Mouse (Mus musculus) ovary, postnatal 14 days (tissue): ENCODE measurements around the gene Olfr804.

ENCODE experiments used
- DNase-seq: peaks from one replicate; pipeline ENCODE4 v3.0.0; 2022; ENCODE audit warnings: low spot score

Olfr804 gene

DNA sequence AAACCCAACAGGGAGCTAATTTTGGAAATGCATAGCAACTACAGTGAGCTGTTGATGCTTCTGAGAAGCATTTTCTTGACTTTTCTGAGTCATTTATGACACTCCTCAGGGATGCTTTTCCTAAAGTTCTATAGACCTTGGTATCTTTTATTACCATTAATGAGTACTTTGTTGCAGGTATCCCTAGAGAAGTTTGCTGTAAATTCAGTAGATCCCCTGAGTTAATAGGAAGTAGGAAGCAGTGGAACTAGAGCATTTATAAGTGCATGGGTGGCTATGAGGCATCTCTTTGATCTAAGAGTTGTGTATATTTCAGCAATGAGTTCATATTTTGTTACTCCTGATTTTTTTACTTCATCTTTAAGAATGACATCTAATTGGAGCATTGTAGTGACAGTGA lies at the start of gene Olfr804:
Gene Olfr804, plus strand, starts transcription at position 301 of the 400 bp plus-strand sequence.
- no peak for DNase-seq

DNA sequence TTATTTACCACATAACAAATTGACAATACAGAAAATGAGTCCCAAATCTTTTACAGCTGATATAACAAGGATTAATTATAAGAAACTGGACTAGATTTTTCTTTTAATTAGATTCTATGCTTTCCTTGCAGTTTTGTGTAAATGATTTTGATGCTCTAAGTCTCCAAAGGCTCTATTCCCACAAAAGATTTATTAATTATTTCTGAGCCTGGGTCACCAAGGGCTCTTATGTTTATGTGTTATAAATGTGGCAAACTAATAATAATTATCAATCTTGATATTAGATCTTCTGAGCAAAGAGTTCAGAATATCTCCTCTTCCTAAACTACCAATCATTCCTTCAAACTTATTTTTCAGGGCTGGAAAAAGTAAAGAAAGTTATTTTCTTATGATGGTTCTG lies 45.6 kb upstream of the Olfr804 start, which contains the start of gene Olfr800:
Gene Olfr800, plus strand, starts transcription at position 301 of the 400 bp plus-strand sequence.
- DNase-seq, result no peak

DNA sequence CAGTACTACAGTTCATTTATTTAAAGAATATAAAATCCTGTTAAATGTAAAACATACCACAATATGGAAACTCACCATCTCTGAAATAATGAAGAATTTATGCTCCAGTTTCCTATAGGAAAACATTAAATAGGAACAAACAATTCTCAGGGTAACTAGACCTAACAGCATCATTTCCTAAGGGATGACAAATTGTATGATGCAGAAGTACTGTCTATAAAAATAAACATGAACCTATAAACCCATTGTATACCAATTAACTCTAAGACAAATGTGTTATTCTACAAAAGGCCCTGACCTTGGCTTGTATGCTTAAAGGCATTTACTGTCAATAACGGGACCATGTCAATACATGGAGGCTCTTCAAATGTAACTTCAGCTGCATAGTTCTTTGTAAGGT lies 29.2 kb upstream of the Olfr804 start, which contains the start of gene Olfr801:
Gene Olfr801, minus strand, starts transcription at position 101 of the 400 bp plus-strand sequence.
- no peak for DNase-seq

DNA sequence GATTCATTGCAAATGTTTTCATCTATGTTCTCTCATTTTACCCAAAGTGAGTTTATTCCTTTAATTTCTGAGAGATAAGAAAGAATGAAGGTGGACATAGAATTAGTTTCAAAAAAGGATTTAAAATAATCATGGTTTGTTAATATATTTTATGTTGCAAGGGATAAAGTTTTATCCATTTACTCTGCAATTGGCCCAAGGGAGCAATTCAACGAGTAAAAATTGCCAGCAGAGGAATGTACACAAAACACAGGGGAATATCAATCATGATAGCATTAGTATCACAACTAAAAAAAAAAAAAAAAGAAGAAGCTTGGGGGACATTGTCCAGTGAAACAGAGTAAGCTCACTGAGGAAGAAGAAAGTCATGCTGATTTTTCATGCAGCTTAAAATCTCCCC lies 14.9 kb upstream of the Olfr804 start, which contains the start of gene Olfr802:
Gene Olfr802, minus strand, starts transcription at position 101 of the 400 bp plus-strand sequence.
- no peak for DNase-seq

DNA sequence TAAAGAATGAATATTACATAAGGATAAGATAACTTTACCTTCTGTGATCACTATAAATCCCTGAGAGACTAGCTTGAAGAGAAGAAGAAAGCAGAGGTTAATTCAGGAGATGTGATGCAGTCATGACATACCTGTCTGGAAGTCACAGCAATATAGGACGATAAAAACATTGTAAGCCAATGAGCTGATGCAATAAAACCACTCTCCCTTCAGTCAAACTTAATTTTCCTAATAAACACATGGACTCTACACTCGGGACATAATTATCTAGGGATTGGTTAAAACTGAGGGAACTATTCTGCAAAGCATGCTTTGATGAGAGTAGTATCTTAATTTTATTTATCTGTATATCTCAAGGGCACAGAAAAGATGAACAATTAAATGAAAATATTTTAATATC lies 8.8 kb upstream of the Olfr804 start, which contains the start of gene Olfr803:
Gene Olfr803, minus strand, starts transcription at position 101 of the 400 bp plus-strand sequence.
- no peak for DNase-seq

DNA sequence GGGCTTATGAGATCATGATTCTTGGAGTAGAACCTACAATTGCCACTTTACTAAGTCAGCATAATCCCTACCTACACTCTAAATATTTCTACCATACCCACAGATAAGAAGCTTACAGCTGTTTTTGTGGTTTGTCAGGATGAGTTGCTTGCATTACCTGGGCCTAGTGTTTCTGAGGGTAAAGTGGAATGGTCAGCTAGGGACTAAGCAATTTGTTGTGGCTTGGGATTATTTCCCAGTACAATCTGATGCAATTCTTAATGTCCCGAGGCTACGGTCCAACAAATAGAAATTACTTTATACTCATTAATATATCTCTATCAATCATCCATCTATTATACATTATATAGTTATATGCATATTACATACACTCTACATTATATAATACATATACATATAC lies 26.3 kb downstream of the Olfr804 start, which contains the start of gene Olfr805:
Gene Olfr805, minus strand, starts transcription at position 101 of the 400 bp plus-strand sequence.
- DNase-seq, result no peak

DNA sequence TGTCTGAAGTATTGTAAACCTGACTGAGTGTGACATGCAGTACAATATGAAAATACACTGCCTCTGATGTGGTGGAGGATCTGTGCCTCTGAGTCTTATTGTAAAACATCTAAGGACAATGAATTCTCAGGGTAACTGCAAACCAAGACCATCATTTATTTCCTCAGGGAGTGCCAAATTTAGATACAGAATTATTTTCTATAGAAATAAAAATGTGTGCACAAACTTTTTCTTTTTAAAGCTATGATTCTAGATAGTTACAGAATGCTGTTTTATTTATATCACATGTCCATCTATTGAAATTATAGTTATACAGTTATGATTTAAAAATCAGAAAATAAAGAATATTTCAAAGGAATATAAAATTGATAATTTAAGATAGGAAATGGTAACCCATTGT lies 38.8 kb downstream of the Olfr804 start, which contains the start of gene Olfr806:
Gene Olfr806, minus strand, starts transcription at position 101 of the 400 bp plus-strand sequence.
- no peak for DNase-seq

DNA sequence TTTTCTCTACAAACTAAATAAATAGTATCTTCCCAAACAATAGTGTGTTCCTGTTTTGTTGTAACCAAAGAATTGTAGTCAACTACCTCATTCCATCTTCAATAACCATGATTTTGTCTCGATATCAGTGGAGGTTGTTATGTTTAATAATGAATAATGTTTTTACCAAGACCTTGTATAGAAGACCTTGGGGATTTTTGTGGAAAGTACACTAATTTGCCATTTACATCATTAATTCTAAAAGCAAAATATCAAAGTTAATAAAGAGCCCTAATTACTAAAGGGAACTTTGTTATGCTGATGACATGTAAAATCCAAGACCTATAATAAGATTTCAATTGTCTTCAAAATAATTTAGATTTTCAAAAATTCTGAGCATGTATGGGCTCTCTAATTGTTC lies 54.7 kb downstream of the Olfr804 start, which contains the start of gene Olfr807:
Gene Olfr807, minus strand, starts transcription at position 101 of the 400 bp plus-strand sequence.
- no peak for DNase-seq
